Mouse (Mus musculus) CH12.LX (cell line): ENCODE results near the gene Sost. TPM values are rescaled to one million over a fixed set of nuclear protein-coding genes. Genes with fewer than 3 reads are reported as not detected.
"Not testable (repeated sequence)": the region's sequence is repeated elsewhere in the genome, so short reads cannot be mapped to it uniquely, and the experiment has no call there.

Source experiments
- DNase-seq: peaks from one replicate; pipeline ENCODE4 v3.0.0-alpha.2; 2013; ENCODE audit errors: extremely low read depth
- H3K27ac ChIP-seq: 2 replicates; pipeline ENCODE4 v1.5.1; 2012; ENCODE audit warnings: low read depth, mild to moderate bottlenecking, control low read depth, moderate library complexity; ENCODE audit not compliant: insufficient read depth
- H3K27me3 ChIP-seq: replicated peaks from 2 replicates; pipeline ENCODE3; 2012; ENCODE audit warnings: inconsistent platforms
- H3K36me3 ChIP-seq, 2 experiments: replicated peaks in 1 of 2; 2 replicates each; pipeline versions ENCODE3 to v1.6.1; 2012; ENCODE audit warnings: inconsistent platforms in 1 of 2, low read length in 1 of 2, mild to moderate bottlenecking in 1 of 2, mixed read lengths in 1 of 2, moderate library complexity in 1 of 2; ENCODE audit not compliant: control insufficient read depth in 1 of 2, insufficient read depth in 1 of 2
- H3K4me1 ChIP-seq, 2 experiments: 2 replicates each; pipeline ENCODE4 v1.6.1; 2012; ENCODE audit warnings: inconsistent platforms in 1 of 2, moderate library complexity in 1 of 2; ENCODE audit not compliant: insufficient read depth in 2 of 2, control insufficient read depth in 1 of 2
- H3K4me2 ChIP-seq: 2 replicates; pipeline ENCODE4 v1.6.1; 2012; ENCODE audit warnings: low read depth, mild to moderate bottlenecking, control low read depth; ENCODE audit not compliant: poor library complexity, insufficient read depth, severe bottlenecking
- H3K4me3 ChIP-seq, 3 experiments: fragments of 150-350 bp in 1 of 3; sonication (generic) in 1 of 3; replicated peaks in 1 of 3; 2 replicates each; pipeline versions ENCODE3 to v1.5.1; 2011 to 2012; ENCODE audit warnings: low read depth in 2 of 3, low read length in 2 of 3, mild to moderate bottlenecking in 2 of 3, moderate library complexity in 2 of 3, control low read depth in 1 of 3, improper control_type of control experiment in 1 of 3, inconsistent platforms in 1 of 3, mixed read lengths in 1 of 3; ENCODE audit not compliant: poor library complexity in 1 of 3
- H3K79me2 ChIP-seq: replicated peaks from 2 replicates; pipeline ENCODE4 v1.6.1; 2012; ENCODE audit warnings: mild to moderate bottlenecking, moderate library complexity; ENCODE audit not compliant: control insufficient read depth, poor library complexity, insufficient read depth, severe bottlenecking; ENCODE audit errors: extremely low read depth
- H3K9ac ChIP-seq: 2 replicates; pipeline ENCODE4 v1.6.1; 2012; ENCODE audit warnings: low read depth, mild to moderate bottlenecking, control low read depth, moderate library complexity; ENCODE audit not compliant: insufficient read depth
- H3K9me3 ChIP-seq: replicated peaks from 2 replicates; pipeline ENCODE3; 2012; ENCODE audit warnings: low read length, inconsistent platforms, mixed read lengths
- BHLHE40 ChIP-seq: IDR thresholded peaks from 2 replicates; pipeline ENCODE4 v1.6.1; 2011; ENCODE audit warnings: mild to moderate bottlenecking, low read depth, low read length, improper control_type of control experiment
- CHD1 ChIP-seq: IDR thresholded peaks from 2 replicates; pipeline ENCODE4 v1.6.1; 2012; ENCODE audit warnings: low read depth, low read length, improper control_type of control experiment, inconsistent platforms
- CTCF ChIP-seq, 2 experiments: IDR thresholded peaks in 1 of 2; conservative IDR thresholded peaks in 1 of 2; 2 replicates each; pipeline ENCODE4 v1.5.1; 2011 to 2012; ENCODE audit warnings: low read depth in 2 of 2, low read length in 2 of 2, improper control_type of control experiment in 1 of 2, inconsistent platforms in 1 of 2, mild to moderate bottlenecking in 1 of 2, moderate library complexity in 1 of 2
- ELF1 ChIP-seq: IDR thresholded peaks from 2 replicates; pipeline ENCODE4 v1.6.1; 2014; ENCODE audit warnings: low read depth, mild to moderate bottlenecking, inconsistent platforms, low read length, improper control_type of control experiment
- EP300 ChIP-seq: IDR thresholded peaks from 2 replicates; pipeline ENCODE4 v1.6.1; 2011; ENCODE audit warnings: low read length, improper control_type of control experiment
- ETS1 ChIP-seq: conservative IDR thresholded peaks from 2 replicates; pipeline ENCODE4 v1.6.1; 2012; ENCODE audit warnings: low read depth, mild to moderate bottlenecking, inconsistent platforms, low read length, improper control_type of control experiment, moderate library complexity
- GABPA ChIP-seq: IDR thresholded peaks from 2 replicates; pipeline ENCODE4 v1.6.1; 2012; ENCODE audit warnings: low read depth, low read length, improper control_type of control experiment, inconsistent platforms; ENCODE audit not compliant: insufficient replicate concordance
- HCFC1 ChIP-seq: IDR thresholded peaks from 2 replicates; pipeline ENCODE4 v1.6.1; 2012; ENCODE audit warnings: low read depth, mild to moderate bottlenecking, inconsistent platforms, low read length, improper control_type of control experiment
- IRF4 ChIP-seq: IDR thresholded peaks from 2 replicates; pipeline ENCODE4 v1.6.1; 2014; ENCODE audit warnings: low read depth, mild to moderate bottlenecking, inconsistent platforms, low read length, improper control_type of control experiment
- JUND ChIP-seq: conservative IDR thresholded peaks from 2 replicates; pipeline ENCODE4 v1.6.1; 2011; ENCODE audit warnings: low read depth, low read length, improper control_type of control experiment
- KAT2A ChIP-seq: IDR thresholded peaks from 2 replicates; pipeline ENCODE4 v1.6.1; 2012; ENCODE audit warnings: low read length, improper control_type of control experiment, inconsistent platforms; ENCODE audit not compliant: insufficient replicate concordance
- MAFK ChIP-seq: IDR thresholded peaks from 2 replicates; pipeline ENCODE4 v1.6.1; 2011; ENCODE audit warnings: low read length, improper control_type of control experiment; ENCODE audit not compliant: insufficient replicate concordance
- MEF2A ChIP-seq: IDR thresholded peaks from 2 replicates; pipeline ENCODE4 v1.6.1; 2014; ENCODE audit warnings: low read depth, mild to moderate bottlenecking, inconsistent platforms, low read length, improper control_type of control experiment, borderline replicate concordance
- MXI1 ChIP-seq: IDR thresholded peaks from 2 replicates; pipeline ENCODE4 v1.6.1; 2011; ENCODE audit warnings: mild to moderate bottlenecking, low read depth, low read length, improper control_type of control experiment
- MYC ChIP-seq: IDR thresholded peaks from 2 replicates; pipeline ENCODE4 v1.6.1; 2011; ENCODE audit warnings: low read depth, mild to moderate bottlenecking, improper control_type of control experiment, low read length
- NELFE ChIP-seq: IDR thresholded peaks from 2 replicates; pipeline ENCODE4 v1.6.1; 2011; ENCODE audit warnings: low read depth, low read length, improper control_type of control experiment
- POLR2A ChIP-seq: IDR thresholded peaks from 2 replicates; pipeline ENCODE4 v1.6.1; 2011; ENCODE audit warnings: low read depth, mild to moderate bottlenecking, improper control_type of control experiment, low read length
- POLR2AphosphoS2 ChIP-seq: IDR thresholded peaks from 2 replicates; pipeline ENCODE4 v1.6.1; 2011; ENCODE audit warnings: low read depth, low read length, improper control_type of control experiment
- RAD21 ChIP-seq: IDR thresholded peaks from 2 replicates; pipeline ENCODE4 v1.6.1; 2011; ENCODE audit warnings: low read depth, mild to moderate bottlenecking, low read length, improper control_type of control experiment, moderate library complexity
- RCOR1 ChIP-seq: conservative IDR thresholded peaks from 2 replicates; pipeline ENCODE4 v1.6.1; 2012; ENCODE audit warnings: low read depth, mild to moderate bottlenecking, inconsistent platforms, low read length, improper control_type of control experiment
- SIN3A ChIP-seq: IDR thresholded peaks from 2 replicates; pipeline ENCODE4 v1.6.1; 2012; ENCODE audit warnings: low read length, improper control_type of control experiment, inconsistent platforms
- SMC3 ChIP-seq: IDR thresholded peaks from 2 replicates; pipeline ENCODE4 v1.6.1; 2011; ENCODE audit warnings: low read depth, low read length, improper control_type of control experiment
- TBP ChIP-seq: conservative IDR thresholded peaks from 2 replicates; pipeline ENCODE4 v1.6.1; 2011; ENCODE audit warnings: low read depth, low read length, improper control_type of control experiment
- TCF12 ChIP-seq: IDR thresholded peaks from 2 replicates; pipeline ENCODE4 v1.6.1; 2014; ENCODE audit warnings: low read depth, mild to moderate bottlenecking, inconsistent platforms, low read length, improper control_type of control experiment
- UBTF ChIP-seq: IDR thresholded peaks from 2 replicates; pipeline ENCODE4 v1.6.1; 2012; ENCODE audit warnings: low read depth, mild to moderate bottlenecking, inconsistent platforms, low read length, improper control_type of control experiment, moderate library complexity
- USF2 ChIP-seq: conservative IDR thresholded peaks from 2 replicates; pipeline ENCODE4 v1.6.1; 2011; ENCODE audit warnings: low read depth, low read length, improper control_type of control experiment
- ZC3H11A ChIP-seq: IDR thresholded peaks from 2 replicates; pipeline ENCODE4 v1.6.1; 2012; ENCODE audit warnings: low read depth, mild to moderate bottlenecking, inconsistent platforms, low read length, improper control_type of control experiment
- ZKSCAN1 ChIP-seq: IDR thresholded peaks from 2 replicates; pipeline ENCODE4 v1.6.1; 2012; ENCODE audit warnings: low read depth, inconsistent platforms, low read length, improper control_type of control experiment, borderline replicate concordance
- ZNF384 ChIP-seq: IDR thresholded peaks from 2 replicates; pipeline ENCODE4 v1.6.1; 2012; ENCODE audit warnings: low read depth, low read length, improper control_type of control experiment, inconsistent platforms
- dilution Hi-C: fragments of 300-500 bp; cut with MboI; formaldehyde crosslinking; loops from 2 replicates; pipeline ENCODE4 v1.14.3; 2020; ENCODE audit warnings: low sequenced_read_pairs; ENCODE audit not compliant: extremely low pct_unique_long_range_greater_than_20kb, extremely low pct_ligation_motif_present
- in situ Hi-C: fragments of 300-500 bp; cut with MboI; formaldehyde crosslinking; loops from 3 replicates; pipeline ENCODE4 v1.14.3; 2019; ENCODE audit warnings: low sequenced_read_pairs, low pct_ligation_motif_present, low pct_unique_long_range_greater_than_20kb, mixed read lengths
- polyA plus RNA-seq: library from polyadenylated mRNA; unstranded; fragments of >175 nt; gene quantifications from 2 replicates; pipeline ENCODE4 v1.2.1, GENCODE M21; 2012; ENCODE audit warnings: low read depth; ENCODE audit not compliant: insufficient read length
- total RNA-seq, 2 experiments: library from RNA; depleted of rRNA; stranded (reverse); fragments of 300-350 nt in 1 of 2; fragments of >200 nt in 1 of 2; gene quantifications; 2 replicates each; pipeline ENCODE4 v1.2.3; 2012 to 2014

Sost gene
- total and polyA plus RNA-seq, 3 experiments = not detected

GRCm38 (mm10) chr11:101985450-101985849 is 18.6 kb upstream of the Sost start:
- not testable (repeated sequence) for H3K27ac ChIP-seq, H3K9ac ChIP-seq
- peaks cover 14 to 40% of the 10 kb centered on the region in 2 experiments for H3K4me1 ChIP-seq

GRCm38 (mm10) chr11:101984054-101985025 is 17.5 kb upstream of the Sost start, which contains the start of gene Cfap97d1:
TSS of gene Cfap97d1 (plus strand) at chr11:101984279.
- Histone ChIP-seq H3K9me3 (no peaks in the 10 kb centered on the region), H3K9ac (peak within 1 kb of the TSS; percentile 72), H3K36me3 (peaks cover 19 to 33% of the 10 kb centered on the region in 2 experiments), H3K27me3 (peaks cover 39% of the 10 kb centered on the region), H3K79me2 (no peaks in the 10 kb centered on the region), H3K4me1 (peaks cover 14 to 40% of the 10 kb centered on the region in 2 experiments), H3K27ac (peak within 1 kb of the TSS; percentile 44), H3K4me3 (peak within 1 kb of the TSS; percentile 54 to 78 (median 57)), H3K4me2 (peak within 1 kb of the TSS; percentile 83)
- dilution Hi-C loops = no loop called here
- in situ Hi-C loops = no loop called here
- peak; percentile 99 for DNase-seq
- peak; percentile 72 for TF ChIP-seq POLR2A
- peak; percentile 89 for TF ChIP-seq USF2
- no peak for TF ChIP-seq MAFK
- no peak for TF ChIP-seq ZC3H11A
- peak; percentile 65 for TF ChIP-seq GABPA
- TF ChIP-seq NELFE = peak; percentile 72
- no peak; the same call in 1 of the 2 replicates for TF ChIP-seq RCOR1
- peak; percentile 71 for TF ChIP-seq TCF12
- peak; percentile 97 for TF ChIP-seq BHLHE40
- peak; percentile 92 for TF ChIP-seq SIN3A
- TF ChIP-seq MEF2A = peak; percentile 92
- TF ChIP-seq HCFC1 = peak; percentile 50; the same call in 1 of the 2 replicates
- no peak for TF ChIP-seq POLR2AphosphoS2
- no peak; the same call in 1 of the 2 replicates for TF ChIP-seq TBP
- TF ChIP-seq ZKSCAN1 = no peak
- TF ChIP-seq EP300 = 0 out of 2 replicates have a peak, but pooled peaks have one; percentile 36
- TF ChIP-seq SMC3 = no peak
- peak; percentile 83; the same call in 1 of the 2 replicates for TF ChIP-seq UBTF
- TF ChIP-seq CTCF (conservative IDR thresholded peaks at IDR 0.05 in 1 of 2, IDR thresholded peaks at IDR 0.05 in 1 of 2; ENCODE audit: low read depth in 2 of 2, low read length in 2 of 2) = 0 out of 4 replicates have a peak, but pooled peaks of 1 of the 2 experiments have one; percentile 13
- peak; percentile 98 for TF ChIP-seq MXI1
- peak; percentile 32; the same call in 1 of the 2 replicates for TF ChIP-seq JUND
- peak; percentile 57; the same call in 1 of the 2 replicates for TF ChIP-seq IRF4
- peak; percentile 86 for TF ChIP-seq ELF1
- no peak for TF ChIP-seq KAT2A
- TF ChIP-seq CHD1 = no peak
- TF ChIP-seq RAD21 = no peak
- TF ChIP-seq MYC = peak; percentile 72; the same call in 1 of the 2 replicates
- TF ChIP-seq ZNF384 = no peak
- TF ChIP-seq ETS1 = peak; percentile 96

More at GRCm38 (mm10) chr11:101985450-101985849, 18.6 kb upstream of the Sost start:
- H3K79me2 ChIP-seq, H3K4me3 ChIP-seq, in situ Hi-C loops, dilution Hi-C loops, H3K9me3 ChIP-seq: not testable (repeated sequence)
- peak in 1 of 2 experiments; percentile 20; a peak in 2 of 4 replicates for TF ChIP-seq CTCF (conservative IDR thresholded peaks at IDR 0.05 in 1 of 2, IDR thresholded peaks at IDR 0.05 in 1 of 2; ENCODE audit: low read depth in 2 of 2, low read length in 2 of 2)
- TF ChIP-seq, all 38 proteins: peak for 1; not testable (repeated sequence) for 37
- not testable (repeated sequence) for H3K4me2 ChIP-seq, DNase-seq
- H3K36me3 ChIP-seq = peaks cover 13 to 25% of the 10 kb centered on the region in 2 experiments
- H3K27me3 ChIP-seq = peaks cover 48% of the 10 kb centered on the region
